Mouse (Mus musculus): Measurements from ENCODE around the gene Arhgef15.

GRCm38 (mm10) chr11:68956697-68957096, 583 bp downstream of the Arhgef15 start:
- TF ChIP-seq CTCF (IDR thresholded peaks at IDR 0.05; ENCODE audit: low read depth), result no peak
- no peak for TF ChIP-seq EP300 (IDR thresholded peaks at IDR 0.05; ENCODE audit: low read depth)

Data from liver, postnatal 0 days (tissue).